Mouse (Mus musculus) c-Kit-positive CD71-positive TER-119-negative erythroid progenitor cells, embryonic 14.5 days (primary cell): ENCODE measurements around the gene Rd3l.
A peak's percentile ranks its signal among the peaks of the same experiment; 100 is the strongest.

Experiments
- DNase-seq: peaks from one replicate; pipeline ENCODE4 v3.0.0-alpha.2; 2013; ENCODE audit warnings: low read depth

Gene Rd3l

DNA sequence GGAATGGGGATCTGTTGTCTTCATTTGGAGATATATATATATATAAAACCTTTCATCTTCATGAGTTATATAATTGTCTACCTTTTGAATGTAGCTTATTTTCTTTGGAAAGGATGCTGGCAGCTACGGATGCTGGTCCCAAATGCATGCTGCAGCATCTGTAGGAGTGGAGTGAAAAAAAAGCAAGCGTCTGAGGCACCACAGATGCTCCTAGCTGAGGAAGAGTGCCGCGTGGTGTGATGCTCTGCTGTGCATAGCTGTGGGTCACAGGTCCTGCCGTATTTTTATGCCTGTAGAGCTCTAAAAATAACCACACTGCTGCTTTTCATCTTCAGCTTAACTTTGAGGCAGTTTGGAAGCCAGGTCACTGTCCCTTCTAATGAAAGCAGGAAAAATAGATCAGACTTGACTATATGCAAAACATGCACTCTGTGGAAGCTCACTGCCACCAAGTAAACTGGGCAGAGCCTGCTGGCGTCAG lies at the start of gene Rd3l:
Gene Rd3l, minus strand, starts transcription at position 431 of the 481 bp plus-strand sequence.
- no peak for DNase-seq

- no peak for DNase-seq
Measured at GRCm38 (mm10) chr12:112027408-112027807, 46.3 kb upstream of the Rd3l start.

- no peak for DNase-seq
Measured at GRCm38 (mm10) chr12:112025907-112026645, 45.0 kb upstream of the Rd3l start.

DNA sequence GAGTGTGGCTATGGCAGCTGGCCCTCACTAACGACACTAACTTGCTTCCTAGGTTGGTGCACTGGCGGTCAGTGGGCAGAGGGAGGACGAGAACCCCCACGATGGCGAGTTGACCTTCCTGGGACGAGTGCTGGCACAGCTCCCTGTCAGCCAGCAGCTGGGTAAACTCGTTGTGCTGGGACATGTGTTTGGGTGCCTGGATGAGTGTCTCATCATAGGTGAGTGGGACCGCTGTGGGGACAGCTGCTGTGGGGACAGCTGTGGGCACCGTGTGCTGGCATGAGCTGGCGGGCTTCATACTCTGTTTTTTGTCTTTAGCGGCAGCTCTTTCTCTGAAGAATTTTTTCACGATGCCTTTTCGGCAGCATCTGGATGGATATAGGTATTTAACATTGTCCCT lies 44.3 kb upstream of the Rd3l start:
- DNase-seq, result no peak

DNA sequence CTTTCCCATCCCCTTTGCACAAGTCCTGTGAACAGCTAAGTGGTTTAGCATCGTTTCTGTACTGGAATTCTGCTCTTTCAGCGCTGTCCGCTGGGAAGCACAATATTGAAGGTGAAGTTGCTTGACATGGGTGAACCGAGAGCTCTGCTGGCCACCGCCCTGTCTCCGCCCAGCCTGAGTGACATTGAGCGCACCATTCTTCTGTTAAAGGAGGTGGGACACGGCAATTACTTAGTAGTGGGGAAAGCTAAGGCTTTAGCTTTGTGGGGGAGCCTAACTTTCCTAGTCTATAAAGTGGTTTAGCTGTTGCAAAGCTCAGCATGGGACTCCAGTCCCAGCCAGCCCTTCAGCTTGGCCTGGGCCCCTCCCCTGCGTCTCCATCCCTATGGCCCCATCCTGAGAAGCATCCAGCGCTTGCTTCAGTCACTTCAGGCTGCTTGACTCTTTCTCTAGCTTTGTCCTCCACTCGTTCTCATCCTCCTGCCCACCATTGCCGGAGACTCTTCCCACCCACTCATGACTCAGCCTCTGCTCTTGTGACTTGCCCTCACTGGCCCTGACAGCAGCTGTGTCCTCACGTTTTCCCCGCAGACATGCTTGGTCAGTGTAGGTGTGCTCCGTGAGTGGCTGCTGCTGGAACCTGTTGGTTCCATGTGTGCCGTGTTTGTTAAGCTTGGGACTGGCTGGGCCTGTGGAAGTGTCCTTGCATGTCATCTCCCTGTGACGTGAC lies 43.6 kb upstream of the Rd3l start:
- no peak for DNase-seq

GRCm38 (mm10) chr12:112023306-112023705 lies 42.2 kb upstream of the Rd3l start:
- DNase-seq, result no peak

DNA sequence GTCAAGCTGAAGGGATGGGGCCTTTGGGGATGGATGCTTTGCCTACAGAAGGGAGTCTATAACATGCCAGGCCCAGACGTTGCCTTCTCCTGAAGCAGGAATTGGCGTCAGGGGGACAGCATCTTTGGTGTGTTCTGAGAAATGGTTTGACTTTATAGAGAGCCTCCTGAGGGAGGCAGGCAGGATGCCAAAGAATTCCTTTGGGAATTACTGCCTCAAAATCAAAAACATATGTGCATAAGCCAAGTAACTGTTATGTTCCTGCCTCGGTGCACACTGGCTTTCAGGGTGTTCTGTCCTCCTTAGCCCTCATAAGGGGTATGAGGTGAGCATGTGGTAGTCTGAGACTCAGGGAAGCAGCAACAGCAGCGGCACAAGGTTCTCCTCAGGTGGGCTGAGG lies 35.2 kb upstream of the Rd3l start:
- DNase-seq, result no peak

DNA sequence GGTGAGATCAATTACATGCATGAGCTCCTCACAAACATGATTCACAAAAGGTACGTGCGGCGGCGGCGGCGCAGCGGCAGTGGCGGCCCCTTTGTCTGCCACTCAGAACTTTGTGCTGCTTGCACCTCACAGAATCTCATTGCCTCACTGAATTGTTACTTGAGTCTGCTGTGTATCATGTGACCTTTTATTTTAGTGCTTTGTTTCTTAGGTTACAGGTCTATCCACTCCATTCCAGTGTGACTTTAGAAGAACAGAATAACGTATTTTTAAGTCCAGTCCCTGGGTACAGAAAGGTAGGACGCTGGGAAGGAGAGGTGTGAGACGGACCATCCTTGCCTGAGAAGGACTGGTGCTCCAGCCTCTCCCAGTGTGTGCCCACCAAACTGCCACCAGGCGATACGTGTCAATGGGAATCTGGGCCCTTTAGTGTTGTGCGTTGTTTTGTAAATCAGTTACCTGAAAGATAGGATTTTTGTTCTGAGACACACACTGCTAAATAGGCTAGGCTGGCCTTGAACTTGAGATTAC lies 32.2 kb upstream of the Rd3l start:
- no peak for DNase-seq

GRCm38 (mm10) chr12:112012511-112013270 lies 31.6 kb upstream of the Rd3l start:
- no peak for DNase-seq

GRCm38 (mm10) chr12:112001223-112001622 lies 20.1 kb upstream of the Rd3l start:
- DNase-seq, result peak; percentile 46

- DNase-seq, result no peak
Measured at GRCm38 (mm10) chr12:111999735-112000134, 18.6 kb upstream of the Rd3l start.

- DNase-seq, result no peak
Measured at GRCm38 (mm10) chr12:111995161-111995560, 14.0 kb upstream of the Rd3l start.

GRCm38 (mm10) chr12:111992626-111993025 lies 11.5 kb upstream of the Rd3l start:
- DNase-seq, result no peak

GRCm38 (mm10) chr12:111986756-111987155 lies 5.6 kb upstream of the Rd3l start:
- no peak for DNase-seq

DNA sequence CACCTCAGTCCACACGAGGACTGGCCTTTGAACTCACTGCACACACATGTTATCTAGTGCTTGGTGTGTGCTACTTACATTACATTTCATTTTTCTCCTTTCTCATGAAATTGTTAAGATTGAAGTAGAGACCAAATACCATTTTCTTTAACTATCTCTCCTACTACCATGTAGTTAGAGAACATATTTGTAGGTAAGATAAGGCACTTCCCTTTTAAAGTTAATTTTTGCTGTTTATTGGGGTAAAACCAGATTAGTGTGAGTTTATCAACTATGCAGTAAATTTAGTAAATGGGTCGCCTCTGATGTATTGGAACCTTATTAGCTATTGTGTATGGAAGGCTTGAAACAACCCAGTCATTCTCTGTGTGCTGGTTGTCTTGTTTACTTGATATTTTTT lies 2.0 kb upstream of the Rd3l start:
- no peak for DNase-seq

DNA sequence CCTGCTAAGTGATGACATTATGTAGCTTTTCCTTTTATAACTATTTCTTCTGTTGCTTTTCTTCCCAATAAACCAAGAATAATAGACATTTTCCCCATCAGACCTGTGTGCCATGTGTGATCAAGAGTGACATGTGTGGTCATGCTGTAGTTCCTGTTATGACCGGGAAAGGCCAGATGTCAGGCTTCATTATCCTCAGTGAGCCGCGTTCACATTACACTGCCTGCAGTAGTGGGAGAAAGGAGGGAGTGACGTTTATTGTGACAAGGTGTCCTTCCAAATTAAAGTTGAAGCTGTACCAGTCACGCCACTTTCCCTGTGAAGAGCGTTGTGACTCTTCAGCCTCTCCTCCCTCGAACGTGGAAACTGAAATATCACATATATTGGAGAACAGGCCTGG lies 714 bp upstream of the Rd3l start:
- DNase-seq, result no peak

DNA sequence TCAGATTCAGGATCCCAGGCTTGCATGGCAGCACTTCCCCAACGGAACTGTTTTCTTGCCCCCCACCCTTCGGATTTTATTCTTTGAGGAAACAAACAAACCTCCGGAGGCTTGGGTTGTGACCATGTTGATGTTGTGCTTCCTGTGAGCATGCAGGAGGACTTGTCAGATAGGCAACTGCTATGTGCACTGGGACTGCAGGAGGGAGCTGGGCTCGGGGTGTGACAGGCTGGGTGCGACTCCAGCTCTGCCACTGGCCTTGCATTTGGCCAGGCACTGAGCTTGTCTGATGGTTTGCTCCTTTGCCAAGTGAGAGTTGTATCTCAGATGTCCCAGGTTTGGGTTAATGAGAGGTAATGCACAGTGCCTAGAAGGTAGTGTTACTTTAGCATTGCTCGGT lies 2.8 kb downstream of the Rd3l start:
- DNase-seq, result no peak

DNA sequence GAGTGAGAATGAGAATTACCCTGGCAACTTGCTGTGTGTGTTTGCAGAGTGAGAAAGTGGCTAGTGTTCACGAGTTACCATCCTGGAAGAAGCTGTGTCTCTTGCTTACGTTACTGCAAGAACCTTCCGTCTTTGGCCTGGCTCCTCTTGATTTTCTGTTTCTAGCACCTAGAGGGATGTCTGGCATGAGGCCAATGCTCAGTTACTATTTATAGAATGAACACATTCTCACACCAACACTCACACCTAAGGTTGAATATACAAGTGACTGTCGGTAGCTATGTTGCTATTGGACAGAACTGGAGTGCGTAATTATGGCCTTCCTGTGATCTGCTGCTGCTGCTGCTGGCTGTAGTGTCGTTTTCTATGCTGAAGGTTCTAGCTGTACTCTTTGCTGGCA lies 4.0 kb downstream of the Rd3l start:
- DNase-seq, result no peak

GRCm38 (mm10) chr12:111974578-111974977 lies 6.5 kb downstream of the Rd3l start:
- DNase-seq, result no peak

DNA sequence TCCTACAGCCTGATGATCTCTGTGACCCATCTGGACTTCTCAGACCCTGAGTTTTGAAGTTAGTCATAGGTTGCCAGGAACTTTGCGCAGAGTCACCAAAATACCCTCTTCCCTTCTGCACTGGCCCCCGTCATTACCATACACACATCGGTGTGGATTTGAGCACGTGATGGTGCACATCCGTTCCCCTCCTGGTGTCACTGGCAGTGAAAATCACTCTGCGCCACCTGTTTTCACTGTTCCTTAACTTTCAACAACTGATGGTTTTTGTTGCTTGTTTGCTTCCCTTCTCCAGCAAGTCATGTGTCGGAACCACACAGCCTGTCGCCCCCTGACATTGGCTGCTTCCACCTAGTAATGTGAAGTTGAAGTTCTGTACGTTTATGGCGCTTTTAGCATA lies 8.6 kb downstream of the Rd3l start:
- no peak for DNase-seq

DNA sequence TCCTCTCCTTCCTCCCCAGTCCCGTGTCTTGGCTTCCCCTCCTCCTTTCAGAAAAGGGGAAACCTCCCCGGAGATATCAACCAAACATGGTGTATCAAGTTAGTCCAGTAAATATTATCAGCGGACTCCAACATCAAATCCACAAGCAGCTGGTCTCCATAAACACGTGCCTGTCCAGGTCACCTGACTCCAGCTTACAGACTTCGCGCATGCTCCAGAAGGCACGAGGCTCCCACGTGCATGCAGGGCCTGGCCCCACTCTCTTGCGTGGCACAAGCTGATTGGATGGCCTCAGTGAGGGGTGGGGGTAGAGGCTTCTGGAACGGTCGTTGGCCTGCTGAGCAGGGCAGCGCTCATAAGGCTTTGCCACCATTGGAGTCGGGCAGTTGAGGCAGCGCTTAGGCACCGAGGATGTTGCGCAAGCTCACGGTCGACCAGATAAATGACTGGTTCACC lies 9.9 kb downstream of the Rd3l start, which contains the start of gene Tdrd9:
Gene Tdrd9, plus strand, starts transcription at position 329 of the 456 bp plus-strand sequence.
- no peak for DNase-seq

DNA sequence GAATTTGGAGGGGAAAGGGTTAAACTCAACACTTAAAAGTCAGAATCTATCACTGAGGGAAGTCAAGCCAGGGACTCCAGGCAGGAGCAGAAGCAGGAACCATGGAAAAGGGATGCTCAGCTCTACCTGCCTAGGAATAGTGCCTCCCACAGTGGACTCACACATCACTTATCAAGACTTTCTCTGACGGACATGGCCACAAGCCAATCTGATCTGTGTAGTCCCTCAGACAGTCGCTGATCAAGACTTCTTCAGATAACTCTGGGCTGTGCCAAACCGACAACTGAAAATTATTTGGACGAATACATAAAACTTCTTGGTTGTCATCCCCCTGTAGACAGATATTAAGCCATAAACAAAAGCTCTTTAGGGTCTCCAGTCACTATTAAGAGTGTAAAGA lies 11.0 kb downstream of the Rd3l start:
- DNase-seq, result no peak
